Mouse (Mus musculus) limb, embryonic 10.5 days (tissue): Measurements from ENCODE around the gene Gm10424. TPM values are rescaled to one million over a fixed set of nuclear protein-coding genes. Genes with fewer than 3 reads are reported as not detected.
"Not testable (repeated sequence)": the region's sequence is repeated elsewhere in the genome, so short reads cannot be mapped to it uniquely, and the experiment has no call there.

Experiments
- DNase-seq: peaks from one replicate; pipeline ENCODE4 v3.0.0-alpha.2; 2017; ENCODE audit warnings: low spot score
- H3K27ac ChIP-seq: fragments of 300-500 bp; sonication (generic); 2 replicates; pipeline ENCODE4 v1.5.1; 2016; ENCODE audit warnings: mild to moderate bottlenecking
- H3K27me3 ChIP-seq: fragments of 300-500 bp; sonication (generic); 2 replicates; pipeline ENCODE4 v1.6.1; 2016; ENCODE audit warnings: low read depth, mild to moderate bottlenecking; ENCODE audit not compliant: poor library complexity, severe bottlenecking
- H3K36me3 ChIP-seq: fragments of 300-500 bp; sonication (generic); 2 replicates; pipeline ENCODE4 v1.6.1; 2016; ENCODE audit warnings: mild to moderate bottlenecking, moderate library complexity
- H3K4me1 ChIP-seq: fragments of 300-500 bp; sonication (generic); 2 replicates; pipeline ENCODE4 v1.6.1; 2016
- H3K4me3 ChIP-seq: fragments of 300-500 bp; sonication (generic); 2 replicates; pipeline ENCODE4 v1.5.1; 2016; ENCODE audit warnings: mild to moderate bottlenecking, moderate library complexity
- H3K9me3 ChIP-seq: fragments of 300-500 bp; sonication (generic); replicated peaks from 2 replicates; pipeline ENCODE4 v1.6.1; 2016; ENCODE audit warnings: mild to moderate bottlenecking
- whole genome bisulfite sequencing: fragments of 180-500 bp; shearing (Covaris S2); methylation state at CpG from one replicate; pipeline ENCODE4 v1.1.7; 2016; 5-methylcytosine and 5-hydroxymethylcytosine counted together
- polyA plus RNA-seq: library from polyadenylated mRNA; unstranded; fragments of >200 nt; fragmentation: Nextera tagmentation; extraction: Ambion mirVana; gene quantifications from 2 replicates; pipeline ENCODE4 v1.2.1, GENCODE M21; 2016

Gm10424 gene
- not detected in 2 replicates for polyA plus RNA-seq

GRCm38 (mm10) chr5:95272668-95273067 is at the start of gene Gm10424:
Gm10424 (minus strand) TSS chr5:95272768.
- no CpG with 5 or more reads among the region's 1 CpGs for whole genome bisulfite sequencing

GRCm38 (mm10) chr5:95305611-95306010 is 33.0 kb upstream of the Gm10424 start, which contains the start of gene Gm3259:
Gm3259 (plus strand) TSS chr5:95305911.
- not testable (repeated sequence) for H3K9me3 ChIP-seq, DNase-seq, H3K4me1 ChIP-seq, H3K4me3 ChIP-seq, H3K27ac ChIP-seq, H3K27me3 ChIP-seq, H3K36me3 ChIP-seq
- WGBS = 76% methylated on average over 2 of the region's 2 CpGs

More at GRCm38 (mm10) chr5:95272668-95273067, at the start of gene Gm10424:
- DNase-seq, H3K4me3 ChIP-seq, H3K4me1 ChIP-seq, H3K36me3 ChIP-seq, H3K27ac ChIP-seq, H3K9me3 ChIP-seq, H3K27me3 ChIP-seq: not testable (repeated sequence)

Other genes starting within 250 kb of the Gm10424 start
- not detected in 2 replicates for gene Gm7942, start 165.8 kb downstream of the Gm10424 start, polyA plus RNA-seq
- not detected in 2 replicates for gene Gm16513, start 90.1 kb downstream of the Gm10424 start, polyA plus RNA-seq
- gene Gm3259, start 33.1 kb upstream of the Gm10424 start, polyA plus RNA-seq = not detected in 2 replicates
- gene D5Ertd577e, start 184.0 kb upstream of the Gm10424 start, polyA plus RNA-seq = not detected in 2 replicates
- gene Gm3286, start 238.0 kb upstream of the Gm10424 start, polyA plus RNA-seq = not detected in 2 replicates